Mouse (Mus musculus) kidney, embryonic 14.5 days (tissue): Measurements from ENCODE around the gene Gfi1b. TPM values are rescaled to one million over a fixed set of nuclear protein-coding genes. Genes with fewer than 3 reads are reported as not detected.

Source experiments
- ATAC-seq: fragments of 200-750 bp; cut with Nextera tagmentation; 2 replicates; pipeline ENCODE4 v1.8.0; 2017; ENCODE audit warnings: moderate number of reproducible peaks, mild to moderate bottlenecking, moderate TSS enrichment, moderate library complexity; ENCODE audit not compliant: low FRiP score, low TSS enrichment
- H3K27ac ChIP-seq: fragments of 300-500 bp; sonication (generic); 2 replicates; pipeline ENCODE4 v1.5.1; 2014; ENCODE audit warnings: low read depth, mild to moderate bottlenecking, low read length, moderate library complexity, mixed read lengths
- H3K27me3 ChIP-seq: fragments of 300-500 bp; sonication (generic); 2 replicates; pipeline ENCODE4 v1.6.1; 2014; ENCODE audit warnings: mild to moderate bottlenecking, low read length; ENCODE audit not compliant: control insufficient read depth, insufficient read depth
- H3K36me3 ChIP-seq: fragments of 300-500 bp; sonication (generic); 2 replicates; pipeline ENCODE4 v1.6.1; 2014; ENCODE audit warnings: low read length, mixed read lengths; ENCODE audit not compliant: control insufficient read depth, insufficient read depth
- H3K4me1 ChIP-seq: fragments of 300-500 bp; sonication (generic); 2 replicates; pipeline ENCODE4 v1.6.1; 2014; ENCODE audit warnings: low read length, mixed read lengths; ENCODE audit not compliant: control insufficient read depth, insufficient read depth
- H3K4me2 ChIP-seq: fragments of 300-500 bp; sonication (generic); replicated peaks from 2 replicates; pipeline ENCODE4 v1.6.1; 2014; ENCODE audit warnings: low read depth, mild to moderate bottlenecking, low read length
- H3K4me3 ChIP-seq: fragments of 300-500 bp; sonication (generic); 2 replicates; pipeline ENCODE4 v1.5.1; 2014; ENCODE audit warnings: mild to moderate bottlenecking, low read length
- H3K9ac ChIP-seq: fragments of 300-500 bp; sonication (generic); 2 replicates; pipeline ENCODE4 v1.6.1; 2014; ENCODE audit warnings: low read depth, mild to moderate bottlenecking, low read length, moderate library complexity
- H3K9me3 ChIP-seq: fragments of 300-500 bp; sonication (generic); 2 replicates; pipeline ENCODE4 v1.6.1; 2016; ENCODE audit warnings: low read length; ENCODE audit not compliant: control insufficient read depth
- WGBS: fragments of 180-500 bp; shearing (Covaris S2); extraction: QIAGEN DNeasy Blood & Tissue Kit; methylation state at CpG from one replicate; pipeline ENCODE4 v1.1.7; 2014; 5-methylcytosine and 5-hydroxymethylcytosine counted together
- polyA plus RNA-seq: library from polyadenylated mRNA; unstranded; fragments of >200 nt; fragmentation: Nextera tagmentation; extraction: Ambion mirVana; gene quantifications from 2 replicates; pipeline ENCODE4 v1.2.1, GENCODE M21; 2014

Gfi1b gene
- polyA plus RNA-seq, 1 experiment from 2014 or later: 0.45 TPM

DNA sequence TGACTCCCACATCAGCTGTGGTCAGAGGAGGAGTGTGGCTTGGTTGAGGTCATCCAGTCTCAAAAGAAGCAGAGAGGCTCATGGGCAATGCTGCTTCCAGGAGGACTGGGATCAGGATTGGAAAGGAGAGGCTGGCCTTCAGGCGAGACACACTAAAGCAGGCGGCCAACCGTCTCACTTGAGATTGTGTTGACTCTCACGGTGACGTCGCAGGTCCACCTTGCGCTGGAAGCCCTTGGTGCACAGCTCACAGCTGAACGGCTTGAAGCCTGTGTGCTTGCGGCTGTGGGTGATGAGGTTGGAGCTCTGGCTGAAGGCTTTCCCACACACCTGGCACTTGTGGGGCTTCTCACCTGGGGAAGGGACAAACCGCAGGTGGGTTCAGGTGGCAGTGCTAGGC is 11.9 kb downstream of the Gfi1b start:
- WGBS: 77% methylated on average over 10 of the region's 10 CpGs
- Histone ChIP-seq H3K27me3 (no peaks in the 10 kb centered on the region), H3K4me1 (peaks cover 10% of the 10 kb centered on the region; the same call in 1 of the 2 replicates), H3K4me2 (no peak overlapping the region), H3K9me3 (no peaks in the 10 kb centered on the region), H3K36me3 (no peaks in the 10 kb centered on the region), H3K9ac (no peak overlapping the region), H3K4me3 (no peak overlapping the region), H3K27ac (no peak overlapping the region)
- no peak for ATAC-seq

- no peak overlapping the region for H3K4me3 ChIP-seq
- peaks cover 10% of the 10 kb centered on the region; the same call in 1 of the 2 replicates for H3K4me1 ChIP-seq
- H3K9ac ChIP-seq: no peak overlapping the region
- no peaks in the 10 kb centered on the region for H3K9me3 ChIP-seq
- H3K27ac ChIP-seq: no peak overlapping the region
- ATAC-seq: no peak
- H3K27me3 ChIP-seq: no peaks in the 10 kb centered on the region
- H3K36me3 ChIP-seq: no peaks in the 10 kb centered on the region
- 50% methylated on average over 10 of the region's 10 CpGs for WGBS
- H3K4me2 ChIP-seq: no peak overlapping the region
Measured at GRCm38 (mm10) chr2:28607341-28608165, 14.2 kb downstream of the Gfi1b start.

- Histone ChIP-seq H3K27ac (no peak overlapping the region; the same call in 1 of the 2 replicates), H3K4me3 (no peak overlapping the region), H3K4me1 (peaks cover 16% of the 10 kb centered on the region; the same call in 1 of the 2 replicates), H3K9ac (no peak overlapping the region), H3K36me3 (no peaks in the 10 kb centered on the region), H3K9me3 (no peaks in the 10 kb centered on the region), H3K27me3 (no peaks in the 10 kb centered on the region), H3K4me2 (no peak overlapping the region)
- 65% methylated on average over 8 of the region's 8 CpGs for WGBS
- no peak for ATAC-seq
Measured at GRCm38 (mm10) chr2:28606601-28607340, 15.0 kb downstream of the Gfi1b start.

DNA sequence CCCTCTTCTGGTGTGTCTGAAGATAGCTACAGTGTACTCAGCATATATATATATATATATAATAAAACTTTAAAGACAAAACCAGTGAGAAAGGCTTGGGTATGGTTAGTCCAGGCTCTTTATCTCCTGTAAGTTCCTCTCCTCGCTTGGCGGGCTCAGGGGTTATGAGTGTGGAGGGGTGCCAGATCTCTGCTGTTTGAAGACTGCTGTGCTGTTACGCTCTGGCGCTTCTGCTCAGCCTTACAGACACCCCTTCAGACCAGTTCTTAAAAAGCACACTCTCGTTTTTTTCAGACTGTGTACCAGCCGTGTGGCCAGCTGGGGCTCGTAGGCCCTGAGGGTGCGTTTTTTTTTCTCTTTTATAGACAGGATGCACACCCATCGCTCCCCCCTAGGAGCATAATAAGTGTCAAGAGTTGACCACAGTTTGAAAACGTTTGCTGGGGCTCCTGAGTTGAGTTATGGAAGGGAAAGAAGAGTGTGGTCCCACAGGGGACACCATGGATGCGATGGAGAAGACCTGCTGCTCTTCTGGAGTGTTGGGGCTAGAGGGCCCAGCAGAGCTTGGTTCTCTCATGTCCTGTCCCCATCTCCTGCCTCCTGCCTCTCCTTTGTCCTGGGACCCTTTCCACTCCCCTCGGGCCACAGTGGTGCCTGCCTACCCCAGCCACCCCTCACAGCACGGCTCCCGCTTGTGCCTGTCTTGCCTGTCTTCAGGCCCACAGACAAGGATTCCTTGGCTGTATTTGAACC is 15.8 kb downstream of the Gfi1b start:
- WGBS: 53% methylated on average over 14 of the region's 14 CpGs
- Histone ChIP-seq H3K36me3 (no peaks in the 10 kb centered on the region), H3K4me3 (no peak overlapping the region), H3K9ac (no peak overlapping the region), H3K4me2 (no peak overlapping the region), H3K4me1 (peaks cover 17% of the 10 kb centered on the region; the same call in 1 of the 2 replicates), H3K9me3 (no peaks in the 10 kb centered on the region), H3K27me3 (no peaks in the 10 kb centered on the region), H3K27ac (no peak overlapping the region; the same call in 1 of the 2 replicates)
- peak; percentile 40 for ATAC-seq

DNA sequence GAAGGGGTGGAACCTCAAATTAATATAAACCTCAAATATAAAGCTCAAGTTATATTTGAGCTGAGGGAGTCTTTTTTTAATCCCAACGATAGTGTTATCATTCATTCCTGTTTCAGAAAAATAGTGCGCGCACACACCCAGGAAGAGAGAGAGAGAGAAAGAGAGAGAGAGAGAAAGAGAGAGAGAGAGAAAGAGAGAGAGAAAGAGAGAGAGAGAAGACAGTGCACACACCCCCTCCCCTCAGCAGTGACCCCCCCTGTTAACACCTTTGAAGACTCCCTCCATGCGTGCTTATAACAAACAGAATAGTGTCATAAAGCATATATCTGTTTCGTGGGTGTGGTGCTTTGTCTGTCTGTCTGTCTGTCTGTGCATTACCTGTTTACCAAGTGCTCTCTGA is 18.2 kb downstream of the Gfi1b start:
- no peak for ATAC-seq
- Histone ChIP-seq H3K9ac (no peak overlapping the region), H3K4me2 (no peak overlapping the region), H3K36me3 (no peaks in the 10 kb centered on the region), H3K4me3 (no peak overlapping the region), H3K27me3 (no peaks in the 10 kb centered on the region), H3K9me3 (no peaks in the 10 kb centered on the region), H3K27ac (no peak overlapping the region), H3K4me1 (peaks cover 16% of the 10 kb centered on the region; the same call in 1 of the 2 replicates)
- 88% methylated on average over 5 of the region's 5 CpGs for WGBS

GRCm38 (mm10) chr2:28601720-28602590 is 19.8 kb downstream of the Gfi1b start:
- Histone ChIP-seq H3K9ac (no peak overlapping the region), H3K27ac (peak overlapping the region; percentile 38; the same call in 1 of the 2 replicates), H3K36me3 (no peaks in the 10 kb centered on the region), H3K9me3 (no peaks in the 10 kb centered on the region), H3K4me2 (no peak overlapping the region), H3K4me1 (peaks cover 16% of the 10 kb centered on the region; the same call in 1 of the 2 replicates), H3K4me3 (no peak overlapping the region), H3K27me3 (no peaks in the 10 kb centered on the region)
- 41% methylated on average over 12 of the region's 12 CpGs for WGBS
- ATAC-seq: no peak

DNA sequence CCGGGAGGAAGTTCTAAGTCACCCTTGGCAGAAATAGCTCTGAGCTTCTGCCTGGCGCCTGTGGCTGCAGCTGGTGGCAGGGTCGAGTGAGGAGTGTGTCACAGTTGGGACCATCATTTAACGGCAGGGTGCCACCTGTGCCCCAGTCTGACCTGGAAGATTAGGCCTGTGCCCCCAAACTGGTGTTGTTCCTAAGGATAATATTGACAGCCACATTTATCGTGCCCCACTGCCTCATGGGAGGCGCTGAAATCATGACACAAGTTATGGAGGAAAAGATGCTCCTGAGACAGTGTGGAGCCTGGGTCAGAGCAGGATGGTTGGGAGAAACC is 22.2 kb downstream of the Gfi1b start:
- H3K4me2 ChIP-seq: no peak overlapping the region
- no peak overlapping the region for H3K9ac ChIP-seq
- 73% methylated on average over 6 of the region's 6 CpGs for WGBS
- no peak overlapping the region for H3K4me3 ChIP-seq
- H3K4me1 ChIP-seq: peaks cover 12% of the 10 kb centered on the region; the same call in 1 of the 2 replicates
- H3K27ac ChIP-seq: no peak overlapping the region
- no peaks in the 10 kb centered on the region for H3K36me3 ChIP-seq
- no peaks in the 10 kb centered on the region for H3K9me3 ChIP-seq
- no peak for ATAC-seq
- H3K27me3 ChIP-seq: no peaks in the 10 kb centered on the region
